Mouse (Mus musculus) kidney, adult 2 months (tissue): ENCODE results near the gene E4f1.

ENCODE experiments used
- CTCF ChIP-seq: fragments of 200-500 bp; conservative IDR thresholded peaks from 2 replicates; pipeline ENCODE4 v1.5.1; 2011; ENCODE audit warnings: low read depth, mild to moderate bottlenecking, control low read depth, low read length, moderate library complexity, mixed read lengths; ENCODE audit not compliant: insufficient read depth, insufficient read length
- POLR2A ChIP-seq: fragments of 200-500 bp; IDR thresholded peaks from one replicate; pipeline ENCODE4 v1.6.1; 2011; ENCODE audit warnings: low read depth, low read length, control low read depth

DNA sequence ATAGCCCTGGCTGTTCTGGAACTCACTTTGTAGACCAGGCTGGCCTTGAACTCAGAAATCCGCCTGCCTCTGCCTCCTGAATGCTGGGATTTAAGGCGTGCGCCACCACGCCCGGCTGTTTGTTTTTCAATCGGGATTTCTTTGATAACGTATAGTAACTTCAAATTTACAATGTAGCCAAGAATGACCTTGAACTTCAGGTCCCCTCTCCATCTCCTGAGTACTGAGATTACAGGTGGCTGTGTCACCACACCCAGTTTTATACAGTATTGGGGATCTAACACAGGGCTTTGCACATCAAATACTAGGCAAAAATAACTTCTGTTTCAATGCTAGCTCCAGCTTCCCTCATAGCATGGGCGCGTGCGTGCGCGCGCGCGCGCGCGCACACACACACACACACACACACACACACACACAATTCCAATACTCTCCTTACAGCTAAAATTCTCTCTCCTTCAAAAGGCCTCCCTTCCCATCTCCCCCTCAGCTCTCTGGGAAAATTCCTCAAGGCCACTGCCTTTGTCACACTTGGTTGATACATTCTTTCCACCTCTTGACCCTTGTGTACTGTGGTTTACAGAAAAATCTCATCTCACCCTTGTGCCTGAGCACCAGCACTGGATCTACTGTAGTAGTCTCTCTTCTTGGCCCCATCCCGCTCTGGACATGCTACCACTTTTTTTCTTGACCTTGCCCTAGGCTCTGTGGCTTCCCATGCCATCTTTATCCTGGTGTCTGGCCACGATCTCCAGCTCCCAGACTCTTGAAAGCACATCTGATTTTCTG, 11.1 kb upstream of the E4f1 start:
- TF ChIP-seq POLR2A, result no peak
- TF ChIP-seq CTCF, result no peak
